Mouse (Mus musculus) midbrain, postnatal 0 days (tissue): ENCODE measurements around the gene Ralgapa2. TPM values are rescaled to one million over a fixed set of nuclear protein-coding genes. Genes with fewer than 3 reads are reported as not detected.
"Not testable (repeated sequence)": the region's sequence is repeated elsewhere in the genome, so short reads cannot be mapped to it uniquely, and the experiment has no call there.

ENCODE experiments used
- ATAC-seq: fragments of 200-750 bp; cut with Nextera tagmentation; 2 replicates; pipeline ENCODE4 v1.8.0; 2017; ENCODE audit warnings: moderate number of reproducible peaks, mild to moderate bottlenecking, moderate TSS enrichment, moderate library complexity; ENCODE audit not compliant: low FRiP score
- DNase-seq: peaks from one replicate; pipeline ENCODE4 v3.0.0-alpha.2; 2015; ENCODE audit warnings: low spot score
- H3K27ac ChIP-seq: fragments of 300-500 bp; sonication (generic); 2 replicates; pipeline ENCODE4 v1.5.1; 2014; ENCODE audit warnings: low read depth, mild to moderate bottlenecking, low read length, mixed read lengths
- H3K27me3 ChIP-seq: fragments of 300-500 bp; sonication (generic); 2 replicates; pipeline ENCODE4 v1.6.1; 2014; ENCODE audit warnings: low read length, control low read depth, mixed read lengths; ENCODE audit not compliant: insufficient read depth
- H3K36me3 ChIP-seq: fragments of 300-500 bp; sonication (generic); 2 replicates; pipeline ENCODE4 v1.6.1; 2014; ENCODE audit warnings: low read length, control low read depth, mixed read lengths; ENCODE audit not compliant: insufficient read depth
- H3K4me1 ChIP-seq: fragments of 300-500 bp; sonication (generic); 2 replicates; pipeline ENCODE4 v1.6.1; 2014; ENCODE audit warnings: mild to moderate bottlenecking, control low read depth, antibody characterized with exemption, low read length, mixed read lengths; ENCODE audit not compliant: insufficient read depth
- H3K4me2 ChIP-seq: fragments of 300-500 bp; sonication (generic); 2 replicates; pipeline ENCODE4 v1.6.1; 2014; ENCODE audit warnings: low read depth, mild to moderate bottlenecking, low read length, mixed read lengths; ENCODE audit not compliant: poor library complexity, severe bottlenecking
- H3K4me3 ChIP-seq: fragments of 300-500 bp; sonication (generic); 2 replicates; pipeline ENCODE4 v1.5.1; 2014; ENCODE audit warnings: low read depth, mild to moderate bottlenecking, low read length, moderate library complexity
- H3K9ac ChIP-seq: fragments of 300-500 bp; sonication (generic); replicated peaks from 2 replicates; pipeline ENCODE4 v1.6.1; 2014; ENCODE audit warnings: mild to moderate bottlenecking, low read length, moderate library complexity, mixed read lengths; ENCODE audit not compliant: poor library complexity, severe bottlenecking
- H3K9me3 ChIP-seq: fragments of 300-500 bp; sonication (generic); 2 replicates; pipeline ENCODE4 v1.6.1; 2016; ENCODE audit warnings: low read length, control low read depth
- CTCF ChIP-seq: IDR thresholded peaks from 2 replicates; pipeline ENCODE4 v1.5.1; 2016; ENCODE audit warnings: antibody characterized with exemption, mild to moderate bottlenecking
- WGBS: fragments of 180-500 bp; shearing (Covaris S2); extraction: QIAGEN DNeasy Blood & Tissue Kit; methylation state at CpG from one replicate; pipeline ENCODE4 v1.1.7; 2014; 5-methylcytosine and 5-hydroxymethylcytosine counted together
- polyA plus RNA-seq: library from polyadenylated mRNA; unstranded; fragments of >200 nt; fragmentation: Nextera tagmentation; extraction: Ambion mirVana; gene quantifications from 2 replicates; pipeline ENCODE4 v1.2.1, GENCODE M21; 2015
- total RNA-seq: library from RNA; depleted of rRNA; stranded (reverse); fragments of >200 nt; gene quantifications from 2 replicates; pipeline ENCODE4 v1.2.3, GENCODE M21; 2014

The Ralgapa2 gene
- total and polyA plus RNA-seq, 2 experiments from 2014 or later: 8.5 to 26.5 TPM

GRCm38 (mm10) chr2:146468016-146468415 lies 44.1 kb downstream of the Ralgapa2 start:
- no peak for TF ChIP-seq CTCF
- DNase-seq (no peak), ATAC-seq (no peak)

GRCm38 (mm10) chr2:146466811-146467210 lies 45.3 kb downstream of the Ralgapa2 start:
- H3K4me2 ChIP-seq, H3K27ac ChIP-seq, DNase-seq, H3K9me3 ChIP-seq, H3K27me3 ChIP-seq, H3K4me3 ChIP-seq, H3K4me1 ChIP-seq, ATAC-seq, H3K9ac ChIP-seq, H3K36me3 ChIP-seq: not testable (repeated sequence)
- 72% methylated on average over 3 of the region's 3 CpGs for WGBS

More at GRCm38 (mm10) chr2:146468016-146468415, 44.1 kb downstream of the Ralgapa2 start:
- H3K4me3 ChIP-seq: no peak overlapping the region
- H3K27me3 ChIP-seq: no peaks in the 10 kb centered on the region
- no peak overlapping the region for H3K9ac ChIP-seq
- no peaks in the 10 kb centered on the region for H3K9me3 ChIP-seq
- 94% methylated on average over 4 of the region's 4 CpGs for WGBS
- no peak overlapping the region for H3K4me2 ChIP-seq
- H3K27ac ChIP-seq: no peak overlapping the region
- no peaks in the 10 kb centered on the region for H3K4me1 ChIP-seq
- H3K36me3 ChIP-seq: no peaks in the 10 kb centered on the region

DNA sequence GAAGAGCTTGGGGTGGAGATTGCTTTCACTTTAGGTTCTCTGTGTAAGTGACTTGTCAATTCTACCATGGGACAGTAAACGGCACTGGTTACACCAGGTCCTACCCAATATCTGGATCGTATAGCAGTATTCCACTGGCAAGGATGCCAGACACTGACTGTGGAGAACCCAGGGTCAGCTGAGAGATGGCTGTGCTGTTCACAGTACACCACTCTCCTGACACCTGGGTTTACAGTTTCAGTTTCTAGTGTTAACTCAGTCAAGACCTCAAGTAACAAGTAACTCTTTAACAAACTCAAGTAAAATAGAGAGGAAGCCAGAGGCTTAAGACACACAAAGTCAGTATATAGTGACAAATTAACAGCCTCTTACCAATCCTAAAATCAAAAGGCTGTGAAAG lies 54.6 kb downstream of the Ralgapa2 start:
- H3K9ac ChIP-seq: no peak overlapping the region
- no peaks in the 10 kb centered on the region for H3K27me3 ChIP-seq
- H3K4me3 ChIP-seq: no peak overlapping the region
- WGBS: 74% methylated on average over 2 of the region's 2 CpGs
- no peaks in the 10 kb centered on the region for H3K9me3 ChIP-seq
- H3K36me3 ChIP-seq: no peaks in the 10 kb centered on the region; the same call in 1 of the 2 replicates
- H3K4me1 ChIP-seq: no peaks in the 10 kb centered on the region
- no peak overlapping the region for H3K27ac ChIP-seq
- no peak overlapping the region for H3K4me2 ChIP-seq
- ATAC-seq (no peak), DNase-seq (no peak)
- no peak for TF ChIP-seq CTCF

GRCm38 (mm10) chr2:146456612-146457011 lies 55.5 kb downstream of the Ralgapa2 start:
- H3K4me2 ChIP-seq: no peak overlapping the region
- ATAC-seq (no peak), DNase-seq (peak; percentile 2)
- H3K4me3 ChIP-seq: no peak overlapping the region
- no peaks in the 10 kb centered on the region; the same call in 1 of the 2 replicates for H3K36me3 ChIP-seq
- no peaks in the 10 kb centered on the region for H3K27me3 ChIP-seq
- no peak overlapping the region for H3K27ac ChIP-seq
- TF ChIP-seq CTCF: no peak
- H3K4me1 ChIP-seq: no peaks in the 10 kb centered on the region
- no peak overlapping the region for H3K9ac ChIP-seq
- 80% methylated on average over 7 of the region's 7 CpGs for WGBS
- H3K9me3 ChIP-seq: no peaks in the 10 kb centered on the region

DNA sequence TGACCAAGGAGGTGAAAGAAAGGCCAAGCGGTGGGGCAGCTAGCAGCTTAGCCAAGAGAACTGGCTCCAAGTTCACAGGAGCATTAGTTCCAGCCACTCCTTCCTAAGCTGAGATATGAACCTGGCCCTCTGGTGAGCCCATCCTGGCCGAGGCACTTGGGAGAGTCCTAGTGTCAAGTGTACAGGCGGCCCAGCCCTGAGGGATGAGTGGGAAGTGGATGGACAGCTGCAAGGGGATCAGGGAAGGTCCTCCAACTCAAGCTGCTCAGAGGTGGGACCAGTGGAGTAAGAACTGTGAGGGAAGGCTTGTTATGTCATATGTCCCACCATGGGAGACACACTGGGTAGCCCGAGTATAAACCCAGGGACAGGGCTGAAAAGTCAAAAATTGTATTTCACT lies 56.1 kb downstream of the Ralgapa2 start:
- DNase-seq (no peak), ATAC-seq (no peak)
- no peak overlapping the region for H3K4me2 ChIP-seq
- no peak for TF ChIP-seq CTCF
- H3K27me3 ChIP-seq: no peaks in the 10 kb centered on the region
- H3K4me3 ChIP-seq: no peak overlapping the region
- H3K9me3 ChIP-seq: no peaks in the 10 kb centered on the region
- no peak overlapping the region for H3K27ac ChIP-seq
- WGBS: 90% methylated on average over 4 of the region's 4 CpGs
- no peaks in the 10 kb centered on the region for H3K4me1 ChIP-seq
- no peak overlapping the region for H3K9ac ChIP-seq
- H3K36me3 ChIP-seq: no peaks in the 10 kb centered on the region; the same call in none of the 2 replicates

- Histone ChIP-seq H3K36me3 (peaks cover 4% of the 10 kb centered on the region; the same call in 1 of the 2 replicates), H3K9ac (no peak overlapping the region), H3K4me2 (no peak overlapping the region), H3K27me3 (no peaks in the 10 kb centered on the region), H3K27ac (no peak overlapping the region), H3K4me3 (no peak overlapping the region), H3K4me1 (no peaks in the 10 kb centered on the region), H3K9me3 (no peaks in the 10 kb centered on the region)
- DNase-seq: no peak
- WGBS: 83% methylated on average over 3 of the region's 3 CpGs
- no peak for ATAC-seq
- no peak for TF ChIP-seq CTCF
Measured at GRCm38 (mm10) chr2:146444009-146444408, 68.1 kb downstream of the Ralgapa2 start.
